ENCODE assay signal across 8 mouse cellular contexts in the genomic region with DNA sequence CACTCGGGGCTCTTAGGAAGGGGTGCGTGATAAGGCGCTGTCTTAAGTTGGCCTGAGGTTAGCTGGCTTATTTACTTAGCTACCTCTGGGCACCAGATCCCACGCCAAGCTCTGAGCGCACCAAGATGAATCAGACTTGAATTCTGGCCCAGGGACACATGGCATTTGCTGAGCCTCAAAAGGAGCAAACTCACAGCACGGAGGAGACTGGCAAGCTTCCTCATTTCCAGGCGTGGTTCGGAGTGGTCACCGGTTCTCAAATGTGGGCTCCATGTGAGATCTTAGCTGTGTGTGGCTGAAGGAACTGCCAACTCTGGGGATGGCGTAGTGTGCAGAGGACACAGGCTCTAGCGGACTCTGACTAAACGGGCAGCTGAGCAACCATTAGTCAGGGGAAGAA. TPM values are rescaled to one million over a fixed set of nuclear protein-coding genes. Genes with fewer than 3 reads are reported as not detected.
DNase-seq lines count a peak whose midpoint lies in the region; ATAC-seq and TF ChIP-seq lines count a peak whose summit lies in the region.

No protein-coding gene starts in this region.

- ATAC-seq in embryonic facial prominence, embryonic 12.5 days (ENCODE audit: insufficient number of reproducible peaks, insufficient read depth, low FRiP score, low TSS enrichment), result no peak
- peak; percentile 32; the same call in 1 of the 2 replicates for ATAC-seq in liver, embryonic 12.5 days
- ATAC-seq in monocyte, adult 5-6 weeks (replicated peaks; ENCODE audit: insufficient number of reproducible peaks, low FRiP score, low TSS enrichment, poor library complexity, severe bottlenecking), result peak; percentile 62
- no peak for ATAC-seq in activated CD4-positive, CD25-positive, alpha-beta regulatory T cell, adult 4 months

- TF ChIP-seq CTCF in kidney, adult 2 months (conservative IDR thresholded peaks at IDR 0.05; ENCODE audit: insufficient read depth, insufficient read length, low read depth, low read length), result no peak

- TF ChIP-seq POLR2A in kidney, adult 2 months (IDR thresholded peaks at IDR 0.05; ENCODE audit: low read depth, low read length), result no peak

- peak overlapping the region; percentile 80 for H3K4me2 ChIP-seq in embryonic facial prominence, embryonic 12.5 days (replicated peaks)
- H3K4me2 ChIP-seq in liver, embryonic 12.5 days, result peak overlapping the region; percentile 86

- WGBS in embryonic facial prominence, embryonic 12.5 days, result 77% methylated on average over 12 of the region's 12 CpGs
- 29% methylated on average over 12 of the region's 12 CpGs for WGBS in kidney, adult 2 months
- WGBS in liver, embryonic 12.5 days (ENCODE audit: insufficient replicate concordance), result 27% methylated on average over 12 of the region's 12 CpGs

- H3K27me3 ChIP-seq in embryonic facial prominence, embryonic 12.5 days, result no peaks in the 10 kb centered on the region
- no peaks in the 10 kb centered on the region for H3K27me3 ChIP-seq in kidney, adult 2 months (replicated peaks; ENCODE audit: control insufficient read depth, insufficient read depth, low read length)
- H3K27me3 ChIP-seq in liver, embryonic 12.5 days (replicated peaks), result no peaks in the 10 kb centered on the region

- H3K9me3 ChIP-seq in embryonic facial prominence, embryonic 12.5 days, result no peaks in the 10 kb centered on the region
- no peaks in the 10 kb centered on the region for H3K9me3 ChIP-seq in liver, embryonic 12.5 days (replicated peaks)

- peaks cover 18% of the 10 kb centered on the region for H3K4me1 ChIP-seq in embryonic facial prominence, embryonic 12.5 days
- peaks cover 4% of the 10 kb centered on the region for H3K4me1 ChIP-seq in kidney, adult 2 months (ENCODE audit: control insufficient read depth, insufficient read depth, low read length)
- H3K4me1 ChIP-seq in liver, embryonic 12.5 days, result peaks cover 66% of the 10 kb centered on the region

- 0 out of 2 replicates have a peak, but pooled peaks cover 4% of the 10 kb centered on the region for H3K36me3 ChIP-seq in embryonic facial prominence, embryonic 12.5 days
- no peaks in the 10 kb centered on the region for H3K36me3 ChIP-seq in kidney, adult 2 months (ENCODE audit: control insufficient read depth, insufficient read depth, low read length)
- peaks cover 14% of the 10 kb centered on the region for H3K36me3 ChIP-seq in liver, embryonic 12.5 days

- peak overlapping the region; percentile 57; the same call in 1 of the 2 replicates for H3K4me3 ChIP-seq in embryonic facial prominence, embryonic 12.5 days
- H3K4me3 ChIP-seq in kidney, adult 2 months (ENCODE audit: insufficient read depth, low read depth, low read length), result peak overlapping the region; percentile 36
- peak overlapping the region; percentile 74 for H3K4me3 ChIP-seq in liver, embryonic 12.5 days

- DNase-seq in urinary bladder, adult 18-20 months (ENCODE audit: low spot score in 2 of 2), result peak; percentile 34 to 59
- DNase-seq in urinary bladder, postnatal 4 days (ENCODE audit: low spot score in 2 of 2), result no peak
- DNase-seq in heart, adult 8-10 months (ENCODE audit: low spot score), result peak; percentile 63
- peak; percentile 47 for DNase-seq in kidney, adult 2 months

- no peak overlapping the region for H3K9ac ChIP-seq in embryonic facial prominence, embryonic 12.5 days
- H3K9ac ChIP-seq in liver, embryonic 12.5 days, result peak overlapping the region; percentile 80

- no peak overlapping the region for H3K27ac ChIP-seq in embryonic facial prominence, embryonic 12.5 days
- no peak overlapping the region for H3K27ac ChIP-seq in kidney, adult 2 months (ENCODE audit: insufficient read depth, low read depth, low read length)
- H3K27ac ChIP-seq in liver, embryonic 12.5 days, result peak overlapping the region; percentile 64

RNA-seq across cellular contexts. Expression of gene Arl6ip5, which starts 1.5 kb away (rescaled TPM):
- polyA plus RNA-seq in embryonic facial prominence, embryonic 12.5 days (2016; fragmentation: Nextera tagmentation; extraction: Ambion mirVana), result 56.4 and 57.2 TPM in 2 replicates
- 100 to 1,000 TPM; 135 to 148 (median 144) TPM for total RNA-seq in heart, adult 8-10 months (2022)
- 57.0 and 66.0 TPM in 2 replicates for polyA plus RNA-seq in kidney, adult 2 months (2012; rRNA removed)
- 35.3 and 36.6 TPM in 2 replicates for polyA plus RNA-seq in liver, embryonic 12.5 days (2016; fragmentation: Nextera tagmentation; extraction: Ambion mirVana)
- 132 to 180 TPM (median 143 TPM) in 3 replicates for total RNA-seq in monocyte, adult 5-6 weeks (2017)
- 100 to 1,000 TPM; 185 to 248 TPM for polyA plus RNA-seq in activated CD4-positive, CD25-positive, alpha-beta regulatory T cell, adult 4 months (2017; shearing (Covaris generic))

RNA-seq across cellular contexts. Expression of gene Uba3, which starts 6.5 kb away (rescaled TPM):
- 97.0 and 97.8 TPM in 2 replicates for polyA plus RNA-seq in embryonic facial prominence, embryonic 12.5 days (2016; fragmentation: Nextera tagmentation; extraction: Ambion mirVana)
- 10 to 100 TPM; 50.7 to 59.2 (median 54.2) TPM for total RNA-seq in heart, adult 8-10 months (2022)
- polyA plus RNA-seq in kidney, adult 2 months (2012; rRNA removed), result 11.0 and 16.6 TPM in 2 replicates
- 39.9 and 40.7 TPM in 2 replicates for polyA plus RNA-seq in liver, embryonic 12.5 days (2016; fragmentation: Nextera tagmentation; extraction: Ambion mirVana)
- 97.2 to 105 TPM (median 99.9 TPM) in 3 replicates for total RNA-seq in monocyte, adult 5-6 weeks (2017)
- 10 to 100 TPM; 34.6 to 41.3 TPM for polyA plus RNA-seq in activated CD4-positive, CD25-positive, alpha-beta regulatory T cell, adult 4 months (2017; shearing (Covaris generic))

RNA-seq across cellular contexts. Expression of gene Tmf1, which starts 33.1 kb away (rescaled TPM):
- polyA plus RNA-seq in embryonic facial prominence, embryonic 12.5 days (2016; fragmentation: Nextera tagmentation; extraction: Ambion mirVana), result 35.7 TPM in 2 replicates
- total RNA-seq in heart, adult 8-10 months (2022), result 10 to 100 TPM; 36.6 to 42.0 (median 41.6) TPM
- 3.2 and 4.1 TPM in 2 replicates for polyA plus RNA-seq in kidney, adult 2 months (2012; rRNA removed)
- polyA plus RNA-seq in liver, embryonic 12.5 days (2016; fragmentation: Nextera tagmentation; extraction: Ambion mirVana), result 19.6 and 19.9 TPM in 2 replicates
- total RNA-seq in monocyte, adult 5-6 weeks (2017), result 210 to 231 TPM (median 230 TPM) in 3 replicates
- polyA plus RNA-seq in activated CD4-positive, CD25-positive, alpha-beta regulatory T cell, adult 4 months (2017; shearing (Covaris generic)), result 10 to 100 TPM; 39.4 to 50.8 TPM

RNA-seq across cellular contexts. Expression of gene Lmod3, which starts 40.6 kb away (rescaled TPM):
- polyA plus RNA-seq in embryonic facial prominence, embryonic 12.5 days (2016; fragmentation: Nextera tagmentation; extraction: Ambion mirVana), result 2.4 and 3.7 TPM in 2 replicates
- total RNA-seq in heart, adult 8-10 months (2022), result 10 to 100 TPM; 66.2 to 86.5 (median 72.0) TPM
- polyA plus RNA-seq in kidney, adult 2 months (2012; rRNA removed), result 0.12 and 1.2 TPM in 2 replicates
- polyA plus RNA-seq in liver, embryonic 12.5 days (2016; fragmentation: Nextera tagmentation; extraction: Ambion mirVana), result 0.05 and 0.10 TPM in 2 replicates
- total RNA-seq in monocyte, adult 5-6 weeks (2017), result not detected in 3 replicates
- not detected for polyA plus RNA-seq in activated CD4-positive, CD25-positive, alpha-beta regulatory T cell, adult 4 months (2017; shearing (Covaris generic))

Comparison
In these comparisons a context has a peak if more than half of its experiments do, and no peak if none do; other contexts are left out.
1. DNase-seq: peak in urinary bladder, adult 18-20 months (2 of 2), heart, adult 8-10 months (single experiment) and kidney, adult 2 months (single experiment); none in urinary bladder, postnatal 4 days (0 of 2).
2. ATAC-seq: peak in liver, embryonic 12.5 days (single experiment) and monocyte, adult 5-6 weeks (single experiment); none in embryonic facial prominence, embryonic 12.5 days (single experiment) and activated CD4-positive, CD25-positive, alpha-beta regulatory T cell, adult 4 months (single experiment).
3. Peak in every context shown above with its lines, with median percentiles within 50 percentile points of each other: H3K4me3 ChIP-seq.